Mouse (Mus musculus) cerebellum, adult 18-20 months (tissue): ENCODE data around the gene 1700010B08Rik.
A peak's percentile ranks its signal among the peaks of the same experiment; 100 is the strongest.

Source experiments
- DNase-seq, 2 experiments: peaks; one replicate each; pipeline ENCODE4 v3.0.0; 2021

The 1700010B08Rik gene

GRCm38 (mm10) chr2:173724382-173724781, 5.2 kb downstream of the 1700010B08Rik start:
- no peak for DNase-seq

DNA sequence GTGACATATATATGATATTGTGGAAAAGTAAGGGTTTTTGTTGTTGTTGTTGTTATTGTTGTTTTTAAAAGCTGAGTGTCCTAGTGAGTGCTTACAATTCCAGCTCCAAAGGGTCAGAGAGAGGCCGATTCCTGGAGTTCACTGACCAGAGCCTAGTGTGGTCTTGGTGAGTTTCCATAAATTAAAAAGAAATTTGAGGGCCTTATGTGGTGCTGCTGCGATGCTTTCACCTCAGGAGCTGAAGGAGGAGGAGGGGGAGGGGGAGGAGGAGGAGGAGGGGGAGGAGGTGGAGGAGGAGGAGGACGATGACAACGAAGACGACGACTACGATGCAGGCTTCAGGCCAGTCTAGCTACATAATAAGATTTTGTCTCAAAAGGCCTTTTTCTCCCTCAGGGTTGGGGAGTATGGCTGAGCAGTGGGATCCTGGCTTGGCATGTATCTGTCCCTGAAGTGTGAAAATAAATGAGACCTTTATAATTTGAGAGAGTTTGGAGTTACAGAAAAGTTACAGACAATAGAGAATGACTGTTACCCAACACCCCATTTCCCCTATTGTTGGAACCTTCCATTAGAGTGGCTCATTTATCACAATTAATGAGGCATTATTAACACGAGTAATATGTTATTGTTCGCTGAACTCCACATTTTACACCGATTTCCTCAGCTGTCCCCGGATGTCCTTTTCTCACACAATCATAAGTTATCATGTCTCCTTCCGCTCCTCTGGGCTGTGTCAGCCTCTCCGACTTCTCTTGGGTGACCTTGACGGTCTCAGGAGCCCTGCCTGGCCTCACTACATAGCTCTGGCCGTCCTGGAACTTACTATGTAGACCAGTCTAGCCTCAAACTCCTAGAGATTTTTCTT, 6.0 kb downstream of the 1700010B08Rik start:
- no peak for DNase-seq

- DNase-seq: no peak
These were observed 6.6 kb downstream of the 1700010B08Rik start for GRCm38 (mm10) chr2:173725819-173726218.

- no peak for DNase-seq
These were observed 11.3 kb downstream of the 1700010B08Rik start for GRCm38 (mm10) chr2:173730444-173730966.

- DNase-seq: no peak
These were observed 15.2 kb downstream of the 1700010B08Rik start for GRCm38 (mm10) chr2:173734426-173734825.

GRCm38 (mm10) chr2:173737222-173737989, 18.2 kb downstream of the 1700010B08Rik start, which contains the start of gene Vapb:
TSS of gene Vapb (plus strand) at chr2:173737511.
- DNase-seq: peak; percentile 98 to 100

- no peak for DNase-seq
These were observed 19.0 kb downstream of the 1700010B08Rik start for GRCm38 (mm10) chr2:173738232-173738631.

DNA sequence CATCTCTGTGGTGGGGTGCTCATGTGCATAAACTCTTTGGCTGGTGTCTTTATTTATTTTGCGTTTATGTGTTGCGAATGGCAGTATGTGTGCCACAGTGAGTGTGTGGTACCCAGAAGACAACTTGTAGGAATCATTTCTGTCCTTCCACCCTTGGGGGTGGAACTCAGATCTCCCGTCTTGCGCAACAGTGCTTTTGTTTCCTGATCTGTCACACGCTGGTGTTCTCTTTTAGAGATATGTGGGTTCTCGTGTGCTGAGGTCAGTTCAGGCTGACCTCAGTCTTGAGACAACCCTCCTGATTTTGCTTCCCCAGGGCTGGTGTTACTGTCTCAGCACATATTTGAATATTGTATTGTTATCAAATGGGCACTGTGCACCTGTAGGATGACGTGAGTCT, 19.9 kb downstream of the 1700010B08Rik start:
- DNase-seq: no peak

DNA sequence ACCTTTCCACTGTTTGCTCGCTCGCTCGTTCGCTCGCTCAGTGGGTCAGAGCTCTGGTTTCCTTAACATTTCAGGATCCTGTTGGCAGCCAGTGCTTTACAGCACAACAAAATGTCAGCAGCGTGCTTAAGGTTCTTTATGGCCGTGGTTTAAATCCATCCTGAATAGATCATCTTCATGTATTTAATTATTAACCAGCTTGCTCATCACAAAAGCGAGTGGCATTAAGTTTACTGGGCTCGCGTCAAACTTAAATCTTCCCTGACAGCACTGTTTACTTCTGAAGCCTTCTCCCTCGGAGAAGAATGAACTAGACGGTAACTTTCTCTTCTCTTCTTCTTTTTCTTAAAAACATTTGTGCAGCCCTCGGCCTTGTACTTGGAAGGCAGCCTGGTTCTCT, 22.9 kb downstream of the 1700010B08Rik start:
- DNase-seq: no peak

DNA sequence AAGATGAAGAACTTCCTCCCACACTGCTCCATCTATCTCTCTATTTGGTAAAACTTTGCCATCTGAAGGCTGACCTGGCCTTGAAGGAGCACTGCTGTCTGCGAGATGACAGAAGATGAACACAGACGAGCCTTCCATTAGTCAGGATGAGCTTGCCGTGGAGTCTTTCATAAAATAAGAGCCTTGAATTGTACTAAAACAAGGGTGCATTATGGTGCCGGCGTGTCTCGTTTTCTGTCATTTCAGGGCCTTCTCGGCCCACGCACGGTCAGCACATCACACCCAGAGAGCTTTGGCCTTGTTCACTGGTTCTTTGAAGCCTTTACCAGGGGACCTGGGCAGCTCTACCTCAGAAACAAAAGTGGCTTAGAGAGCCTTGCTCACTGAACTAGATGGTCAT, 23.5 kb downstream of the 1700010B08Rik start:
- DNase-seq: no peak

GRCm38 (mm10) chr2:173744070-173744815, 25.0 kb downstream of the 1700010B08Rik start:
- DNase-seq: no peak

- peak in 1 of 2 experiments; percentile 26 for DNase-seq
These were observed 29.9 kb downstream of the 1700010B08Rik start for GRCm38 (mm10) chr2:173748961-173749659.

DNA sequence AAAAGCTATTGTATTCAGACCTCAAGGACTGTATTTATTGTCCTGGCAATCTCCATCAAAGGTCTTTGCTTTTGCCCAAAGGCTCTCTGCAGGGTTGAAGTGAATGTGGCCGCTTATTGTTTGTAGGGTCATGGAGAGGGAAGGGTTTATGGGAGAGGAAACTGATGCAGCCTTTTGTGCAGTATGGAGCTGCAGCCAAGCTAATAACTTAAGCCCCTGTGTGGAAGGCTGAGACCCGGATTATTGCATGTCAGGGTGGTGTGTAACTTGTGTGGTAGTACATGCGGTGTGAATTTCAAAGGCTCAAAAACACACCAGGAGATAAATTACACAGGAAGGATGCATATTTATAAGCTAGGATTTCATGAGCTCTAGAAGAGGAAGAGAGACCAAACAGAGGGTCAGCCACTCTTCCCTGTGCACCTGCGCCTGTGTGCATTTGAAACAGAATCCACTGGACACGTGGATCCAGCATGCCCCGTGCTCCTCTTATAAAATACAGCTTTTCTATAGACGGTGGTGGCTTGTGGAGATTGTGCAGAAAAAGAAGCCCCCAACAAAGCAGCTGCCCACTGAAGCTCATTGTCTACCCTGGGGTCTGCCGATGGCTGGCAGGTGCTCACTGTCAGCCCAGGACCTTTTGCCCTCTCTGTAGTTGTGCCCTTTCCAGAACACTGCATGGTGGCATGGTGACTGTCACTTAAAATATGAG, 36.4 kb downstream of the 1700010B08Rik start:
- no peak for DNase-seq

- no peak for DNase-seq
These were observed 38.5 kb downstream of the 1700010B08Rik start for GRCm38 (mm10) chr2:173757624-173758155.

- no peak for DNase-seq
These were observed 41.4 kb downstream of the 1700010B08Rik start for GRCm38 (mm10) chr2:173760607-173761006.

DNA sequence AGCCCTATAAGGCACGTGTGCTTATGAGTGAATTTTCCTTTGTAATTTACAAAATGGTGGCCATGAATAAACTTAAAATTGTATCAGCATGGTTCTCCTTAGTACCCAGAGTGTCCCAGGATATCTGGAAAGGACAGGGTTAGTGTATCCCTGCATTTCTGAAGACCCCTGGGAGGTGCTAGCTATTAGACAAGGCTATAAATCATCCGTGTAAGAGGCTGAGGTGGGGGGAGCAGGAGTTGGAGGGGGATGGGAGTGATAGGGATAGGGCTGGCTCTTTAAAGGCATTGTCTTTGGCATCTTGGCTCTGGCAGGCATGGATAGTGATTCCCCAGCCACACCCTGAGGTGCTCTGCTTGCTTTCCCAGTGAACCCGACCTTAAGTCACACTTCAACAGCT, 45.4 kb downstream of the 1700010B08Rik start:
- no peak for DNase-seq

DNA sequence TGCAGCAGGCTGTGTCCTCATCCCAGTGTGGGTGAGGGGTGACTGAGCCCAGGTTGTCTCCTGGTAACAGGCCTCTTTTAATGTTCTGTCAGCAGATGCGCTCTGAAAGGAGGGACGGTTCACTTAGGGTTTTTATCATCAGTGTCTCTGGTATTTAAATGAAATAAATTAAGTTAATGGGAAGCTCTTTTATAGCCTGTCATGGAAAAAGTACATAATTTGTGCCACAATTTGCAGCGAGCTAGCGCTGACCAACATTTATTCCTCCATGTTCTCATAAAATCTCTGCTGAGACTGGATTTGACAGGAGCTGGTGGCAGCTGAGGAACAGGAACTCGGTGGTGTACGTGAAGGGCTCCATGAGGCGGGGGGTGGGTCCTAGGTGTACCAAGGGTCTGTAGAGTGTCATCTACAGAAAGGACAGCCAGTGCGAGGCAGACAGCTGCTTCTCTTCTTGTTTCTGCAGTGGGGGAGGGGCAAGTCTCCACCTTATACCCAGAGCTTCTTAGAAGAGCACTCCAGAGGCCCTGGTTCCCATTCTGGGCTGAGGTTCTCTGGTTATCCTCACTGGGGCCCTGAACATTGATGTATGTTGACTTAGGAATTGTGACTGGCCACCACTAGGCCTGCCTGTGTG, 48.9 kb downstream of the 1700010B08Rik start:
- DNase-seq: no peak

DNA sequence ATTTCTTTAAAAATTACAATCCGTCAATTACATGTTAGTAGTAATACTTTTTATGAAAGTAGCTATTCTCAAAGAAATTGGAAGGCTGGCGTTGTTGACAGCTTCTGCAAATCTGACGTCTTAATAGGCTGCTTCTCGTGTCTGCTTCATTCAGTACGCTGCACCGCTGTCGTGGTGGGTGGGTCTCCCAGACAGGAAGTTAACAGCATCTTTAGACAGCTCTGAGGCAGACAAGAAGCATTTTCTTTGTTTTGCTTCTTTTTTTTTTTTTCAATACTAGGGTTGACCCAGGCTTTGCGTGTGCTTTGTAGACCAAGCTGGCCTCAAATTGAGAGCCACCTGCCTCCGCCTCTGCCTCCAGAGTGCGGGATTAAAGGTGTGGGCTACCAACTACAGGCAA, 50.0 kb downstream of the 1700010B08Rik start:
- DNase-seq: no peak

GRCm38 (mm10) chr2:173770620-173771019, 51.4 kb downstream of the 1700010B08Rik start:
- no peak for DNase-seq
